Mouse (Mus musculus): ENCODE data around the gene Prr14. TPM values are rescaled to one million over a fixed set of nuclear protein-coding genes. Genes with fewer than 3 reads are reported as not detected.
"Not testable (repeated sequence)": the region's sequence is repeated elsewhere in the genome, so short reads cannot be mapped to it uniquely, and the experiment has no call there.

Prr14 gene
- total RNA-seq, 2 experiments from 2014 or later = 27.2 to 32.5 TPM

- intact Hi-C loops (cut with DNase I) = loop anchor here (5.0 kb wide), 1 partner anchor 108 kb away; no protein-coding TSS in a partner anchor
- DNase-seq (ENCODE audit: low spot score in 2 of 2) = peak in 1 of 2 experiments; percentile 33
Measured at GRCm38 (mm10) chr7:127470011-127470715, 10.8 kb downstream of the Prr14 start.

- intact Hi-C loops (cut with DNase I) = loop anchor here (5.0 kb wide), 1 partner anchor 109 kb away; no protein-coding TSS in a partner anchor
- DNase-seq (ENCODE audit: low spot score in 2 of 2) = peak; percentile 94 to 98
Measured at GRCm38 (mm10) chr7:127470743-127471645, 11.6 kb downstream of the Prr14 start.

- DNase-seq (ENCODE audit: low spot score in 2 of 2) = peak in 1 of 2 experiments; percentile 42
Measured at GRCm38 (mm10) chr7:127471646-127472010, 12.2 kb downstream of the Prr14 start.

GRCm38 (mm10) chr7:127472060-127472459 lies 12.6 kb downstream of the Prr14 start:
- intact Hi-C loops (cut with DNase I) = loop anchor here (5.0 kb wide), 1 partner anchor 110 kb away; no protein-coding TSS in a partner anchor

More at GRCm38 (mm10) chr7:127471646-127472010, 12.2 kb downstream of the Prr14 start:
- intact Hi-C loops (cut with DNase I) = loop anchor here (5.0 kb wide), 1 partner anchor 109 kb away; no protein-coding TSS in a partner anchor

GRCm38 (mm10) chr7:127473705-127474104 lies 14.3 kb downstream of the Prr14 start:
- intact Hi-C loops (cut with DNase I) = loop anchor here (5.0 kb wide), 1 partner anchor 111 kb away; no protein-coding TSS in a partner anchor
- DNase-seq (ENCODE audit: low spot score in 2 of 2) = peak in 1 of 2 experiments; percentile 15

More at GRCm38 (mm10) chr7:127472060-127472459, 12.6 kb downstream of the Prr14 start:
- DNase-seq (ENCODE audit: low spot score in 2 of 2) = peak; percentile 20 to 30

- DNase-seq (ENCODE audit: low spot score in 2 of 2) = no peak
- intact Hi-C loops (cut with DNase I) = loop anchor here (5.0 kb wide), 2 partner anchors 112 to 212 kb away; partner anchors contain the start of gene Dctpp1
Measured at GRCm38 (mm10) chr7:127474378-127475070, 15.1 kb downstream of the Prr14 start.

- intact Hi-C loops (cut with DNase I) = loop anchor here (5.0 kb wide), 1 partner anchor 213 kb away; the partner anchor contains the start of gene Dctpp1
- DNase-seq (ENCODE audit: low spot score in 2 of 2) = no peak
Measured at GRCm38 (mm10) chr7:127475186-127475740, 15.9 kb downstream of the Prr14 start.

GRCm38 (mm10) chr7:127476336-127476735 lies 16.9 kb downstream of the Prr14 start:
- intact Hi-C loops (cut with DNase I) = loop anchor here (5.0 kb wide), 1 partner anchor 214 kb away; the partner anchor contains the start of gene Dctpp1
- no peak for DNase-seq (ENCODE audit: low spot score in 2 of 2)

GRCm38 (mm10) chr7:127476855-127477254 lies 17.4 kb downstream of the Prr14 start:
- intact Hi-C loops (cut with DNase I) = loop anchor here (5.0 kb wide), 1 partner anchor 215 kb away; the partner anchor contains the start of gene Dctpp1

GRCm38 (mm10) chr7:127477687-127478634 lies 18.6 kb downstream of the Prr14 start:
- DNase-seq (ENCODE audit: low spot score in 2 of 2) = peak; percentile 99 to 100
- intact Hi-C loops (cut with DNase I) = loop anchor here (5.0 kb wide), 1 partner anchor 216 kb away; the partner anchor contains the start of gene Dctpp1

More at GRCm38 (mm10) chr7:127476855-127477254, 17.4 kb downstream of the Prr14 start:
- no peak for DNase-seq (ENCODE audit: low spot score in 2 of 2)

- peak; percentile 94 to 96 for DNase-seq (ENCODE audit: low spot score in 2 of 2)
- intact Hi-C loops (cut with DNase I) = loop anchor here (5.0 kb wide), 1 partner anchor 216 kb away; the partner anchor contains the start of gene Dctpp1
Measured at GRCm38 (mm10) chr7:127478635-127479317, 19.4 kb downstream of the Prr14 start, which contains the start of gene Fbrs. Gene Fbrs (plus strand): TSS chr7:127479199.

- DNase-seq (ENCODE audit: low spot score in 2 of 2) = peak in 1 of 2 experiments; percentile 12
- intact Hi-C loops (cut with DNase I) = loop anchor here (5.0 kb wide), 1 partner anchor 217 kb away; the partner anchor contains the start of gene Dctpp1
Measured at GRCm38 (mm10) chr7:127479318-127480225, 20.2 kb downstream of the Prr14 start.

GRCm38 (mm10) chr7:127480321-127480720 lies 20.9 kb downstream of the Prr14 start:
- intact Hi-C loops (cut with DNase I) = no loop called here

GRCm38 (mm10) chr7:127485416-127485815 lies 26.0 kb downstream of the Prr14 start:
- DNase-seq (ENCODE audit: low spot score in 2 of 2) = no peak
- intact Hi-C loops (cut with DNase I) = no loop called here

More at GRCm38 (mm10) chr7:127480321-127480720, 20.9 kb downstream of the Prr14 start:
- DNase-seq (ENCODE audit: low spot score in 2 of 2) = no peak

GRCm38 (mm10) chr7:127488364-127488763 lies 29.0 kb downstream of the Prr14 start:
- intact Hi-C loops (cut with DNase I); DNase-seq (ENCODE audit: low spot score in 2 of 2): not testable (repeated sequence)
